Mouse (Mus musculus): ENCODE measurements at regions not wholly inside any gene's neighbourhood (a gene's known extent, or its start where the extent isn't known, plus 50 kb on each side); places are given as distances from the start of the nearest gene placed in this dataset.

- TF ChIP-seq CTCF (IDR thresholded peaks at IDR 0.05; ENCODE audit: control insufficient read depth, insufficient read depth, insufficient read length) (no peak), USF1 (IDR thresholded peaks at IDR 0.05; ENCODE audit: low read depth) (no peak), MYOD1 (IDR thresholded peaks at IDR 0.05; ENCODE audit: control insufficient read depth, insufficient read length, low read depth) (no peak)
Measured at GRCm38 (mm10) chr3:29835432-29835831, 712.4 kb downstream of the Mecom start.
